Mouse (Mus musculus) lung, postnatal 4 days (tissue): ENCODE measurements at regions not wholly inside any gene's neighbourhood (a gene's known extent, or its start where the extent isn't known, plus 50 kb on each side); places are given as distances from the start of the nearest gene placed in this dataset.

Experiments used
- DNase-seq, 2 experiments: peaks; one replicate each; pipeline ENCODE4 v3.0.0; 2021

GRCm38 (mm10) chr2:180404168-180404567 is 51.9 kb upstream of the Slco4a1 start:
- DNase-seq = no peak

- DNase-seq = no peak
Observed at GRCm38 (mm10) chr2:180403621-180404020, 52.4 kb upstream of the Slco4a1 start.

DNA sequence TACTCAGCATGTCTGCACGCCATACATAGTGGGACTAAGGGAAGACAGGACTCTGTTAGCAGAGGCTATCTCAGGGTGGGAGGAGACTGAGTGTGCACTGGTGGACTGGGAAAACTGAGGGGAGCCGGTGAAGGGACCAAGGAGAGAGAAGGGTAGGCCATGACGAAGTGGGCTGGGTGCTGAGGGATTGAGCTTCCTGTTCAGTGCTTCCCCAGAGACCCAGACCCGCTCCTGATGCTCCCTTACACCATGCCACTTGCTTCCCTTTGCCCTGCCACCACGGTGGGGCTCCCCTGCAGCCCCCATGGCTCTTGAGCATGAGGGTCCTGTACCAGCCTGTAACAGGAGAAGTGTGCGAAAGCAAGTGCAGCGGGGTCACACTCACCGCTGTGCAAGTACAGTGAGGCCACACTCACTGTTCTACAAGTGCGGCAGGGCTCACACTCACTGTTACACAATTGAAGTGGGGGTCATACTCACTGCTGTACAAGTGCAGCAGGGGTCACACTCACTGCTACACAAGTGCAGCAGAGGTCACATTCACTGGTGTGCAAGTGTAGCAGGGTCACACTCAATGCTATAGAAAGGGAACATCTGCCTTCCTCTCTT is 53.1 kb upstream of the Slco4a1 start:
- no peak for DNase-seq

- no peak for DNase-seq
Observed at GRCm38 (mm10) chr2:180402433-180402832, 53.6 kb upstream of the Slco4a1 start.

DNA sequence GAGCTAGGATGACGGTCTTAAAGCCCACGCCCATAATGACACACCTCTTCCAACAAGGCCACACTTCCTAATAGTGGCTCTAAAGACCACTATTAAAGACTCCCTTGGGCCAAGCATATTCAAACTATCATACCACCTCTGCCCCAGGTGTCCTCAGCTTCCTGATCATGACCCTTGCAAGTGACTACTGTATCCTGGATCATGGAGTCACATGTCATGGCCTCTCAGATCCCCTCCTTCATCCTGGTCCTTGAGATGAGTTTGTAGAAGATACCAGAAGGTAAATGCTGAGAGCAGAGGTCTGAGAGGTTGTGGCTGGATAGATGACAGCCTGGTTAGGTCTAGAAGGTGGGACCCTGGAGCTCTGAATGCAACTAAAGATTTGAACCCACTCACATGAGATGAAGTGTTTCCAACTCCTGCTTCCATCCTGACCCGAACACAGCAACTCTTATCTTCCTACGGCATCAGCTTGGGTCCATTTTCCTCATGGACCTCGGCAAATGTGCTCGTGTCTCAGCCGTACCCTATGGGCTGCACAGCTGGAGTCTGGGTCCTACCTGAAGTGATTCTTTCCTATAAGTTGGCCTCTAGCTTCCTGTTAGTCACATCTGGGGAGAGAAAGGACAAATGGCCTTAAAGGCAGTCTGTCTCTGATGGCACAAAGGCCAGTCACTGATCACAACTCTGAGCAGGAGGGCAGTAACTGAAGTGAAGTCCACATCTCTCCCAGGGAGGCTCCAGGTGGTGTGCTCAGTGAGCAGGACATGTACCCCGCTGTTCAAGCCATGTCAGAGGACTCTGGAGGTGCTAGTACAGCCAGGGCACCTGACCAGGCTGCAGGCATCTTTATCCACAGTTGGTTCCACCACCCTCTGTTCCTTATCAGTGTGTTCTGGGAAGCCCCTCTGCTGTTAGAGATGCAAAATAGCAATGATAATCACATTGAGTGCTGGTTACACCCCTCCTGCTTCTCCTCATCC is 54.3 kb upstream of the Slco4a1 start:
- no peak for DNase-seq

- DNase-seq = no peak
Observed at GRCm38 (mm10) chr2:180400514-180401019, 55.5 kb upstream of the Slco4a1 start.

DNA sequence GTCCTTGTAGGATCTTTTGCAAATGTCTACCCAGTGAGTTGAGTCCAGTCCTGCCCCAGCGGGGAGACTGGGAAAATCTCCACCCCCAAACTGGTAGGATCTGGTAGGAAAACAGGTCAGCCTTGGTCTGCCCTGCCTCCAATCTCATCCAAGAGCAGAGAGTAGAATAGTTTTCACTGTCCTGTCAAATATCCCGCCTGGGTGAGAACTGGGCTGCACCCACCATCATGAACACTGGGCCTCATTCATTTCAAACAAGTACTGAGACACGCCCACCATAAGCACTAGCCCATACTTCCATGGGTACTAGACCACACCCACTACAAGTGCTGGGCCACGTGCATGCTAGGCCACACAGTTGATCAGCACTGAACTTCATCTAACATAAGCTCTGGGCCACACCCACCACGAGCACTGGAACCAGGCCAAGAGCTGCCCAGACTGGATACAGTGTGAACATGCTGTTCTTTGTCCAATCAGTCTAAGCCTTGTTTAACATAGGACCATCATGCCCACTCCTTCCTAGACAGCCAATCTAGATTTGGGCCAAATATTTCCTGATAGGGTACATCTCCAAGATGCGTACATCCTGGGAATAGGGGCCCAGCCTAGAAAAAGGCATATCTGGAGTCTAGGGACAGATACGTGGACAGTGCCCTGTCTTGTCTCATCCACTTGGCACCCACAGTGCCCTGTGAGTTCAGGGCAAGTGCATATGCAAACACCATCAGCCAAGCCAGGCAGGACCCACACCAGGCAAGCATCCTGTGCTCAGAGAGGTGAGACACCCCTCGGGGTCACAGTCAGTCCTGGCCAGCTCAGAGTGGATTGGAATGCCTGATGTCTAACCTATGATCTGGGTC is 56.2 kb upstream of the Slco4a1 start:
- DNase-seq = peak in 1 of 2 experiments; percentile 12

DNA sequence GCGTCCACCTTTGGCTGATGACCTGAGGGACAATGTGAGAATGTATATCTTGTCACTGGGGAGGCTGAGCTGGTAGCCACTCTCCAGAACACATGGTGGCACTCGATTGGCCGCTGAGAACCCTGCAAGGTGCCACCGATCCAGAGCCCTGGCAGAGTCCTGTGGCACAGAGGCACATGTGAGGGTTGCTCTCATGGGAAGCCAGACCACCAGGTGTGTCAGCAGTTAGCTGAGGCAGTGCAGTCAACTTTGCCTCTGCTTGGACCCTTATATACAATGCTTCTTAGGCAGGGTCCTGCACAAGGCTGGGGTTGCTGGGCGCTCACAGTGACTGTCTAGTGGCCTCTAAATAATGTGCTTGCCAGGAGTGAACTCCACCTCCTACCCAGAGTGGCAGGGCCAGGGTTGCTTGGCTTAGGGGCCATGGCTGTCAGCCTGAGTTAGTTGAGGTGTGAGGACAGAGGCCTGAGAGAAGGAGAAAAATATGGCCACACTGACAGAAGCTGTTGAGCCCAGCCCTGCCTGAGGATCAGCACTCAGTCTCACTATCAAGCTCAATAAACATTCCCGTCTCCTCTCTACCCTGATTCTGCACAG is 57.1 kb upstream of the Slco4a1 start:
- no peak for DNase-seq

- DNase-seq = no peak
Observed at GRCm38 (mm10) chr2:180398481-180398754, 57.6 kb upstream of the Slco4a1 start.

- no peak for DNase-seq
Observed at GRCm38 (mm10) chr2:180397723-180398480, 58.1 kb upstream of the Slco4a1 start.

GRCm38 (mm10) chr2:180396664-180397377 is 59.2 kb upstream of the Slco4a1 start:
- no peak for DNase-seq

GRCm38 (mm10) chr2:180396211-180396610 is 59.8 kb upstream of the Slco4a1 start:
- no peak for DNase-seq

GRCm38 (mm10) chr2:180395279-180396034 is 60.6 kb upstream of the Slco4a1 start:
- DNase-seq = no peak

GRCm38 (mm10) chr2:180392846-180393700 is 58.6 kb upstream of the Gata5 start:
- no peak for DNase-seq

DNA sequence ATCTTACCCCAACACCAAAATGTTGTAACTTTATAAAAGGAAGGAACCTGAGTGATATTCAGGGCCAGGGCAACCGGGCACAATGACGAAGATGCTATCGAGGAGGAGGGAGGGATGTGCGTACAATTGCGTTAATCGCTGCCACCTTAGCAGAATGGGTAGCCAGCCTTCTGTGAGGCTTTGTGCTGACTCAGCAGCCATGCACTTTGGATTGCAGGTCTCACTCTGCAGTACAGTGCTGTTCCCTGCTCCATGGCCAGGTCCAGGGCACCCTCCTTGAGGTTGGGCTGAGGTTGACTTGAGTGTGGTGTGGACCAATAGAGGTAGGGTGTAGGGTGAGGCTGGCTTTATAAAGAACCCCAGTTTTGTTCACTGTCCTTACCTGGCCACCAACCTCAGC is 57.8 kb upstream of the Gata5 start:
- no peak for DNase-seq

- no peak for DNase-seq
Observed at GRCm38 (mm10) chr2:180391349-180391748, 56.9 kb upstream of the Gata5 start.

DNA sequence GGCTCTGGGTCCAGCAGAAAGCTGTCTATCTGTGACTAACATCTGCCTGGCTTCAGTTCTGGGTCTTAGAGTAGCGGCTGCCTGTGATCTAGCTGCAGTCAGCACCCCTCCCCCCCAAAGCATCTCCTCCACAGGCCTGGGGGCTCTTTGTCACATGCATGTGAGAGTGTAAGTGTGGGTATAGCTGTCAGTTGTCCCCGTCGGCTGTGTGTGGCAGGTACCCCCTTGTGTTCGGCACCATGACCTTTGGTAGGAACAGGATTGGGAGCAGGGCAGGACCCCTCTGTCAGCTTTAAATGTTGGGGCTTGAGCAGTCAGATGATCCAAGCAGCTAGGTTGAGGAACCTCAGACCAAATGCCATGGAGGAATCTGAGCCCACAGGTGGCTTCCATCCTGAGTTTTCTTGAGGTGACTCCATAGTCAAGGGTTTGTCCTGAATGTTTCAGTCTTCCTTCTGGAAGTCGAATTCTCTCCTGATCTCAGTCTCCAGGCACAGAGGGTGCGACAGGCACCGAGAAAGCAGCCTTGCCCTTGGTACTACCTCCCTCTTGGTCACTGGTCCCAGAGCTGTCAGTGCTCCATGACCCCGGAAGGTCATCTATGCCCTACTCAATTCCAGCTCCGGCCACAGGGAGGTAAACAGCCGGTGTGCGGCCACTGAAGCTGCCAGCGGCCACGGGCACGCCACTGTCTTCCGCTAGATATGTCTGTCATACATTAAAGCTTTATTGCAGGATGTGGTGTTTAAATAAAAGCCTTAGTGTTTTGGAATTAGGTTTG is 55.9 kb upstream of the Gata5 start:
- DNase-seq = no peak

DNA sequence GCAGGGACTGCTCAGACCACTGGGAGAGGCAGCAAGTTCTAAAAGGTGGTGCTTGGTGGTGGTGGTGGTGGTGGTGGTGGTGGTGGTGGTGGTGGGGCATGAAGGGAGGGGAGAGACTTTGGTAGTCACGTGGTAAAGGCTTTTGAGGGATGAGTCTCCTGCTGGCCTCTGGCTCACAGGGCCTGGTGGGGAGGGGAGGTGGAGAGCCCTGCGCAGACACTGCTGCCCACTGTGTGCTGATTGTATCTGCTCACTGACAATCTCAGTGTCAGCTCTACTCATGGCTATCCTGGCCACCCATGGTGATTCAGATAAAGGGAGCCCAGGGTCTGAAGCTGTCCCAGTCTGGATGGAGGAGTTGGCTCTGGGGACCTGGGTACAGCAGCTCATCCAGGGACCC is 55.0 kb upstream of the Gata5 start:
- DNase-seq = no peak

DNA sequence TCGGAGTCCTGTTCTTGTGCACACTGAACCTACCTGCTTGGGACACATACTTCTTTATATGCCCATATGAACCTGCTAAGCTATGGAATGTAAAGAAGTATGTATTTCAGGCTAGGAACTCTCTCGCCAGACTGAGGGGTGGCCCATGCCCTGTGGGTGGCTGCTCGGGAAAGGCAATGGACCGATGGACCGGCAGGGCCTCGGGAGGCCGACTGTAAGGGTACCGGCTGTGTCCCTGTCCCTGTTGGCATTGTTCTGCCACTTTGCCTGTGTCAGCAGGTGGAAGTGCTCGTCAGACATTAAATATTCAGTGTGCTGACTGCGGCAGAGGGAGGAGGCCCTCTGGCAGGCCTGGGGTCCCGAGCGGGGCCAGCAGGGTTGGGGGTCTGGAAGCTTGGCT is 54.5 kb upstream of the Gata5 start:
- no peak for DNase-seq
